Mouse (Mus musculus): ENCODE data around the gene Bicdl1.

DNA sequence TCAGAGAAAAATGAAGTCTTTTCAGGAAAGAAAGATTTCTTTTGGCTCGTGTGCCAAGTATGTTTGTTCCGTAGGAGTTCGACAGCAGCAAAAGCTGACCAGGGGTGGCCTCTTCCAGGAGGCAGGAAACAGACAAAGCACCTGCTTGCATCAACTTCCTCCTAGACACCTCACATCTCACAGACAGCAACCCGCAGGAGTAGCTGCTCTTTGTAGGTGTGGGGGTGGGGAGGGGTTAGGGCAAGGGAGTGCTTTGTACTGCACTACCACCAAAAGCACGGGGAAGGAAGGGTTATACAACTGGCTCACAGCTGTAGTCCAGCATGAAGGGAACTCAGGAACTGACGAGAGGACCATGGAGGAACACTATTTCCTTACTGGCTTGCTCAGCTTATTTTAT is 15.0 kb downstream of the Bicdl1 start:
- TF ChIP-seq GATA1 (IDR thresholded peaks at IDR 0.05; ENCODE audit: borderline replicate concordance, low read length) = no peak
- no peak for TF ChIP-seq FLI1 (IDR thresholded peaks at IDR 0.05; ENCODE audit: low read length)

Data from megakaryocyte, embryonic 14.5 days (primary cell).